Mouse (Mus musculus) heart, postnatal 14 days (tissue): ENCODE data around the gene Cul5. TPM values are rescaled to one million over a fixed set of nuclear protein-coding genes. Genes with fewer than 3 reads are reported as not detected.

Source experiments
- DNase-seq, 2 experiments: peaks; one replicate each; pipeline ENCODE4 v3.0.0; 2021 to 2022
- intact Hi-C: fragments of 180-260 bp; cut with DNase I; formaldehyde crosslinking; loops from one replicate; pipeline ENCODE4 v1.15.1; 2025
- long read RNA-seq, 2 experiments: library from polyadenylated mRNA; stranded (forward); transcript quantifications; one replicate each; pipeline ENCODE4 v2.0.0; 2021
- total RNA-seq, 2 experiments: library from RNA; stranded (reverse); gene quantifications; 2 replicates each; pipeline ENCODE4 v1.2.3; 2021

Cul5 gene
- total RNA-seq: 10 to 100 TPM; 45.3 TPM
- long read RNA-seq, experiment 1, transcript Cul5-201 (19 exons, 3,585 nt): major isoform, 23 of 30 reads
- long read RNA-seq, experiment 1, partial matches to known transcripts: 0 of 30 reads
- long read RNA-seq, experiment 1, other reads (novel, unspliced or antisense): 7 of 30 reads
- long read RNA-seq, experiment 2, transcript Cul5-201 (19 exons, 3,585 nt): major isoform, 28 of 37 reads
- long read RNA-seq, experiment 2, partial matches to known transcripts: 3 of 37 reads
- long read RNA-seq, experiment 2, other reads (novel, unspliced or antisense): 5 of 37 reads

DNA sequence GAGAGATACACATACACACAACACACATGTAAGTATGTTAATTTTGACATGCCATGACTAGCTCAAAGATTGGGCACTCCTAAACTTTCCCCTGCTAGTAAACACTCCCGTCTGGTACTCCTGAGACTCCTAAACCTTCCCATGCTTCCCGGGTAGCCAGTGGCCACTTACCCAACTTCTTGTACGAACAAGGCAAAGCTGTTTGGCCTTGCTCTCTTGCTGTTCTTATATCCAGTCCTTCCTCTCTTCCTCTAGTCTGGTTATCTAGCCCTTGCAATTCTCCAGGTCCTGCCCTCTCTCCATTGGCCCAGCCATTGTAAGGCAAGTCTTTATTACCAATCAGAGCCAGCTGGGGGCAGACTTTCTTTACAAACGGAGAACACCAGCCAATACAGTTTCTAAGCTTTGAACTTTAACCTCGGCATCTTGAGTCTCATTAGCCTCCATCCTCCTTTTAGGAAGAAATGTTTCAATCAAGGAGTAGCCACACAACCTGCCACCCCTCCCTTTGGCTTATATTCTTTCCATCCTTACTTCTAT, at the start of gene Cul5:
TSS of gene Cul5 (minus strand) at position 335 of the 540 bp plus-strand sequence.
- peak; percentile 7 to 32 for DNase-seq
- intact Hi-C loops: loop anchor here (10.0 kb wide), 1 partner anchor 415 kb away; no protein-coding TSS in a partner anchor

GRCm38 (mm10) chr9:53705992-53706696, 36.3 kb upstream of the Cul5 start, which contains the start of gene Rab39:
TSS of gene Rab39 (minus strand) at chr9:53706232.
- peak; percentile 71 to 82 for DNase-seq
- intact Hi-C loops: no loop called here

DNA sequence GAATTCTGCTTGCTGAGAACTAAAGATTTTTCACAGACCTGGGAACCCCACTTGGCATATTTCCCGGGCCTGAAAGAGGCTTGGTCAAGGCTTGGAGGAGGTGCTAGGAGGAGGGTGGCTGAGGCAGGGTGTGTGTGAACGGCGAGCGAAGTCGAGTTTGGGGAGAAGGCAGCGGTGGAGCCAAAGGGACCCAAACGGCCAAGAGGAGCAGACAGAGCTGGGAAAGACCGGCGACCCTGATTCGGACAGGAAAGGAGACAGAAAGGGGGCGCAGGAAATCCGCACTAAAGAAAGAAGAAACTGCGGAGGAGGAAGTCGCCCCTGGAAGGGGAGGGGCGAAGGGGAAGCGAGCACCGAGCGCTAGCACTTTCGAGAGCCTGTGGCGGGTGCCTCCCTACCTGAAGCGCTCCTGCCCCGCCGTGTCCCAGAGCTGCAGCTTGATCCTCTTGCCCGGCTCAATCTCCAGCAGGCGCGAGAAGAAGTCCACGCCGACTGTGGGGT, 35.7 kb upstream of the Cul5 start:
- intact Hi-C loops: no loop called here
- peak; percentile 9 to 14 for DNase-seq

- no peak for DNase-seq
- intact Hi-C loops: no loop called here
Measured at GRCm38 (mm10) chr9:53702991-53703390, 33.2 kb upstream of the Cul5 start.

- DNase-seq: no peak
- intact Hi-C loops: no loop called here
Measured at GRCm38 (mm10) chr9:53700496-53700895, 30.7 kb upstream of the Cul5 start.

- DNase-seq: no peak
- intact Hi-C loops: no loop called here
Measured at GRCm38 (mm10) chr9:53695846-53696245, 26.0 kb upstream of the Cul5 start.

DNA sequence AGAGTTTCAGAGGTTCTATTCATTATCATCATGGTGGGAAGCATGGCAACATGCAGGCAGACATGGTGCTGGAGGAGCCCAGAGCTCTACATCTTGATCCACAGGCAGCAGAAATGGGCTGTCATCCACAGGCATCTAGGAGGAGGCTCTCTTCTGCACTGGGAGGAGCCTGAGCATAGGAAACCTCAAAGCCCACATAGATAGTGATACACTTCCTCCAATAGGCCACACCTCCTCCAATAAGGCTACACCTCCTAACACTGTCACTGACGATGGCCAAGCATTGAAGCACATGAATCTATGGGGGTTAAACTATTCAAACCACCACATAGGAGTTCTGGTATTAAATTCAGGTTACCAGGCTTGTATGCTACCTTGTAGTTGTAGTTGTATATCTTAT, 23.9 kb upstream of the Cul5 start:
- intact Hi-C loops: no loop called here
- no peak for DNase-seq

- DNase-seq: no peak
- intact Hi-C loops: no loop called here
Measured at GRCm38 (mm10) chr9:53691745-53692670, 22.2 kb upstream of the Cul5 start.

GRCm38 (mm10) chr9:53680851-53681250, 11.0 kb upstream of the Cul5 start:
- intact Hi-C loops: no loop called here
- no peak for DNase-seq

DNA sequence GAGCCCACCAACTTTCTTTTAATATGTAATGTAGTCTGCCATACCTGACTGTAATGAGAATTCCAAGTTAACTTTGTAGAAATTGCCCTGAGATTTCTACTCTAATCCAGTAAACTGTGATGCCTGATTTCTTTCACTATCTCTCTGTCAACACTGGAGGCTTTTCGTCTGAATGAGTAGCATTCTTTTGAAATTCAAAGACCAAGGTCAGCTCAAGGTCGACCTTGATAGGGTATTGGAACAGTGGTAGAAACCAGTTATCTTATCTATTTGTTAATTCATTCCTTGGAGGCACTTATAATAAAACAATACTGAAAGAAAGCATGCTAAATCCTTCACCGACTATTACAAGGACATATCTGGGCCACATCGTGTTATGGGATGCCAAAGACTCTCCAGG, 7.1 kb upstream of the Cul5 start:
- intact Hi-C loops: no loop called here
- no peak for DNase-seq

DNA sequence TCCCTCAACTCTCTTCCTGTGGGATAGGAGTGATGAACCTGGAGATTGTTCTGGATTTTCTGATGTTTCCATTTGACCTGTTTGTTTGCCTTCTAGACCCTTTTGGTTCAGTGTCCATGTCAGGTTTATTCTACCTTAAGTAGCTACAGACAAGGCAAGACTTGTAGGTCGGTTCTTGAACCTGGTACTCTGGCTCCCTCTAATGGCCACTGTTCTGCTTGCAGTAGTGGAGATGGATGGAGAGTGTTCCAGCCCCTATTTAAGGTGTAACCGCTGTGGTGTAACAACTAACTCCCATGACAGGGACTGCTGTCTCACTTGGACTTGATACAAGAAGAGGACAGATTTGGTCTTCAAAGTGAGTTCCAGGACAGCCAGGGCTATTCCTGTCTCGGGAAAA, 3.8 kb upstream of the Cul5 start:
- DNase-seq: peak; percentile 61 to 83
- intact Hi-C loops: no loop called here

GRCm38 (mm10) chr9:53667020-53667669, 2.7 kb downstream of the Cul5 start:
- intact Hi-C loops: loop anchor here (2.0 to 10.0 kb wide), 2 partner anchors 72 to 412 kb away; no protein-coding TSS in a partner anchor
- peak; percentile 97 for DNase-seq

- no peak for DNase-seq
- intact Hi-C loops: loop anchor here (2.0 to 10.0 kb wide), 2 partner anchors 72 to 412 kb away; no protein-coding TSS in a partner anchor
Measured at GRCm38 (mm10) chr9:53666665-53667019, 3.2 kb downstream of the Cul5 start.

DNA sequence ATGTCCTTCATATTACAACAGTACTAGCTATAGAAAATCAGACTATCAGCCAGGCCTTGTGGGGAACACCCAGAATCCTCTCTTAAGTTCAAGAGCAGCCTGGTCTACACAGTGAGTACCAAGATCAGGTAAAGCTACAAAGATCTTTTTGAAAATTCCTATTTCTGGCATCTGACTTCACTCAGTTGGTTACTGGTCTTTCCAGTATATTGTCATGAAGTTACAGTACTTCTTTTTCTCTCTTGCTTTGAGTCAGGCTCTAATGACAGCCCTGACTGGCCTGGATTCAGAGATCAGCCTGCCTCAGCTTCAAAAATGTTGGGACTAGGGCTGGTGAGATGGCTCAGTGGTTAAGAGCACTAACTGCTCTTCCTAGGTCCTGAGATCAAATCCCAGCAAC, 4.4 kb downstream of the Cul5 start:
- intact Hi-C loops: loop anchor here (10.0 kb wide), 1 partner anchor 411 kb away; no protein-coding TSS in a partner anchor
- DNase-seq: no peak

GRCm38 (mm10) chr9:53664819-53665218, 5.0 kb downstream of the Cul5 start:
- intact Hi-C loops: loop anchor here (10.0 kb wide), 1 partner anchor 410 kb away; no protein-coding TSS in a partner anchor
- no peak for DNase-seq

- intact Hi-C loops: no loop called here
- no peak for DNase-seq
Measured at GRCm38 (mm10) chr9:53634796-53635195, 35.0 kb downstream of the Cul5 start.

- intact Hi-C loops: no loop called here
Measured at GRCm38 (mm10) chr9:53615246-53615645, 54.6 kb downstream of the Cul5 start.

DNA sequence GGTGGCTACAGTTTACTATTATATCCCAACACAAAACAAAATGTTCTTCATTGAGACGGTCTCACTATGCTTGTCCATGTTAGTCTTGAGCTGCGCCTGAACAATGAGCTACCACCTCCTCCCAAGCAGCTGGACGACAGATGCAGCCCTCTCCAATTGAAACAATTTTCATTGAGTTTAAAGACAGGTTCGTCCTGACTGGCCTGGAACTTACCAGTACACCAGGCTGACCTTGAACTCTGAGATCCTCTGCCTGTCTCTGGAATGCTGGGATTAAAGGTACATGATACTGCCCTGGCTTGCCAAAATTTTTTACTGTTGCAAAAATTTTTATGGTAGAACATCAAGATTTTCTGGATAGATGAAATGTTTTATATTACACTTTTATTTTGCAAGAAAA, 55.5 kb downstream of the Cul5 start:
- intact Hi-C loops: no loop called here
- no peak for DNase-seq

More at GRCm38 (mm10) chr9:53615246-53615645, 54.6 kb downstream of the Cul5 start:
- DNase-seq: no peak

DNA sequence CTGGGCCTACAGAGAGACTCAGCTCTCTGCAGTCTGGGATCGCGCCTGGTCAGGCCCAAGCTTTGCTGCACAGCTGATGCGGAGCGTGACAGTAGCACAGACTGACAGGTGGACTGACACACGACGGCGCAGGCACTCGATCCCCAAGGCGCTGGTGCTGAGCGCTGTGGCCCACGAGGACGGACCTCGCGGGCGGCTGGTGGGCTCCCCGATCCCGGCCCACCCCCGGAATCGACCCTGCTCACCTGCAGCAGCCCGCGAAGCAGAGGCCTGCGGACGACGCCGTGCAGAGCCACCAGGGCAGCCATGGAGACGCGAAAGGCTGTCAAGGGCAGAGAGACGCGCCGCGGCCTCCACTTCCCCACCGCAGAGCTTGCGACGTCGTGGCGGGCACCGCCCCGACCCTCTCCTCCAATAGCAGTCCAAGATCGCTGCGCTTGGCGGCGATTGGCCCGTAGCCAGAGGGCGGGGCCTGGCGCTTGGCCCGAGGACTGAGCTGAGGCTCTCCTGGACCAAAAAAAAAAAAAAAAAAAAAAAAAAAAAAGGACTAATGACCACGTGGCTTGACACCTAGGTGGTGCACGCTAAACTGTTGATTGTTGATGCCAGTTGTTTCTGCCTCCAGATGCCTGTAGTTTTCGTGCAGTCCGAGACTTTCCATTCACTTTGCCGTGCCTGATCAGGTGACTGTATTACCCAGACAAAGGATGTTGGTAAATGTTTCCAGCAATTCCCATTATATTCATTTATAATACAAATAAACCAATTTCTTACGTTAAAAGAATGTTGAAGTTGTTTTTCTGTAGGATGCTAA, 59.6 kb downstream of the Cul5 start, which contains the start of gene Acat1:
TSS of gene Acat1 (minus strand) at position 415 of the 814 bp plus-strand sequence.
- intact Hi-C loops: no loop called here
- DNase-seq: peak; percentile 98 to 99
